Mouse (Mus musculus) lung, embryonic 14.5 days (tissue): ENCODE data around the gene Atp1a4. TPM values are rescaled to one million over a fixed set of nuclear protein-coding genes. Genes with fewer than 3 reads are reported as not detected.

Source experiments
- ATAC-seq: fragments of 200-750 bp; cut with Nextera tagmentation; 2 replicates; pipeline ENCODE4 v1.8.0; 2017; ENCODE audit warnings: mild to moderate bottlenecking, moderate TSS enrichment, moderate library complexity; ENCODE audit not compliant: insufficient read depth
- DNase-seq: peaks from one replicate; pipeline ENCODE4 v3.0.0-alpha.2; 2015
- H3K27ac ChIP-seq: fragments of 300-500 bp; sonication (generic); 2 replicates; pipeline ENCODE4 v1.5.1; 2014; ENCODE audit warnings: low read depth, mild to moderate bottlenecking, moderate library complexity
- H3K27me3 ChIP-seq: fragments of 300-500 bp; sonication (generic); 2 replicates; pipeline ENCODE4 v1.6.1; 2014; ENCODE audit warnings: low read length, control low read depth; ENCODE audit not compliant: insufficient read depth
- H3K36me3 ChIP-seq: fragments of 300-500 bp; sonication (generic); 2 replicates; pipeline ENCODE4 v1.6.1; 2014; ENCODE audit warnings: control low read depth; ENCODE audit not compliant: insufficient read depth
- H3K4me1 ChIP-seq: fragments of 300-500 bp; sonication (generic); 2 replicates; pipeline ENCODE4 v1.6.1; 2014; ENCODE audit warnings: antibody characterized with exemption, control low read depth; ENCODE audit not compliant: insufficient read depth
- H3K4me2 ChIP-seq: fragments of 300-500 bp; sonication (generic); 2 replicates; pipeline ENCODE4 v1.6.1; 2014; ENCODE audit warnings: mild to moderate bottlenecking
- H3K4me3 ChIP-seq: fragments of 300-500 bp; sonication (generic); 2 replicates; pipeline ENCODE4 v1.5.1; 2014; ENCODE audit warnings: low read depth, low read length
- H3K9ac ChIP-seq: fragments of 300-500 bp; sonication (generic); 2 replicates; pipeline ENCODE4 v1.6.1; 2014
- H3K9me3 ChIP-seq: fragments of 300-500 bp; sonication (generic); 2 replicates; pipeline ENCODE4 v1.6.1; 2016; ENCODE audit warnings: low read depth, low read length, control low read depth
- CTCF ChIP-seq: IDR thresholded peaks from 2 replicates; pipeline ENCODE4 v1.5.1; 2016; ENCODE audit warnings: antibody characterized with exemption, low read depth
- WGBS: fragments of 180-500 bp; shearing (Covaris S2); extraction: QIAGEN DNeasy Blood & Tissue Kit; methylation state at CpG from one replicate; pipeline ENCODE4 v1.1.7; 2014; 5-methylcytosine and 5-hydroxymethylcytosine counted together
- polyA plus RNA-seq: library from polyadenylated mRNA; unstranded; fragments of >200 nt; fragmentation: Nextera tagmentation; extraction: Ambion mirVana; gene quantifications from 2 replicates; pipeline ENCODE4 v1.2.1, GENCODE M21; 2014

Gene Atp1a4
- polyA plus RNA-seq, 1 experiment from 2014 or later = not detected

GRCm38 (mm10) chr1:172207111-172207584 lies 51.1 kb downstream of the Atp1a4 start:
- Histone ChIP-seq H3K4me1 (peaks cover 44% of the 10 kb centered on the region), H3K27ac (peak overlapping the region; percentile 92), H3K4me3 (peak overlapping the region; percentile 78), H3K27me3 (no peaks in the 10 kb centered on the region), H3K9me3 (no peaks in the 10 kb centered on the region), H3K4me2 (peak overlapping the region; percentile 63), H3K36me3 (peaks cover 4% of the 10 kb centered on the region; the same call in 1 of the 2 replicates), H3K9ac (peak overlapping the region; percentile 87)
- TF ChIP-seq CTCF = no peak
- peak; percentile 9; the same call in 1 of the 2 replicates for ATAC-seq
- peak; percentile 71 for DNase-seq
- 10% methylated on average over 7 of the region's 7 CpGs for WGBS

DNA sequence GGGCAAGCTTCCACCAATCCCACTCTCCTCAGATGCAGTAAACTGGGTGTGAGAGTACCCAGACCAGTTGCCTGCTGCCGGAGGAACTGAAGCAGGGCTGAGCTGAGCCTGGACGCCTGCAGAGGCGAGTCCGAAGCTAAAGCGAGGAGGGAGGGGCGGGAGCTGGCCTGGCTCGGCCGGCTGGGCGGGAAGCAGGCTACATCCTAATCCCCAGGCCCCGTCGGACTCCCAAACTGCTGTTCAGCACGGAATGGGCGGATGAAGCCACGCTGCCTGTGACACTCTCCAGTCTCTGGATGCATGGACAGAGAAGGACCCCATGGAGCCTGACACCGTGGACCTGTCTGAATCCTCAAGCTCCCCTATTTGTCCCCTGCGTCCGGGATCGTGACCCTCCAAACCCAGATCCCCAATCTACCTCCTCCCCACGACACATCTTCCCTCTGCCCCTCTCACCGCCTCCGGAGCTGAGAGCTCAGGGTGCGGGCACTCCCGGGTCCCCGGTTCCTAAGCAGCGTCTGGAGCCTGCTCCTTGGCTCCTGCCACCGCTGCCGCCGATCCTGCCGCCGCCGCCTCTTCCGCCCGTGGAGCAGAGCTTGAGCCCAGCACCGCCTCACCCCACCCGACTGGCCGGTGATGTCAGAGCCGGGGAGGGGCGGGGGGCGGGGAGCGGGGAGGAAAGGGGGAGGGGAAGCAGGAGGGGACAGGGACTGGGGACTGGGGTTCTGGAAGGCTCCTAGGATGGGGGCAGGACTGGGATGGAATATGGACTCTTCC lies 51.9 kb downstream of the Atp1a4 start, which contains the start of gene Pea15a:
Pea15a (minus strand) TSS at position 664 of the 777 bp plus-strand sequence.
- Histone ChIP-seq H3K4me1 (peaks cover 51% of the 10 kb centered on the region), H3K9ac (peak within 1 kb of the TSS; percentile 87), H3K4me2 (peak within 1 kb of the TSS; percentile 63), H3K9me3 (no peaks in the 10 kb centered on the region), H3K27me3 (no peaks in the 10 kb centered on the region), H3K4me3 (peak within 1 kb of the TSS; percentile 78), H3K36me3 (peaks cover 11% of the 10 kb centered on the region; the same call in 1 of the 2 replicates), H3K27ac (peak within 1 kb of the TSS; percentile 92)
- no peak for TF ChIP-seq CTCF
- peak; percentile 79 for ATAC-seq
- peak; percentile 87 for DNase-seq
- WGBS = under 1% methylated on average over 38 of the region's 40 CpGs

- H3K9ac ChIP-seq = peak overlapping the region; percentile 87
- DNase-seq (no peak), ATAC-seq (no peak)
- H3K9me3 ChIP-seq = no peaks in the 10 kb centered on the region
- peaks cover 17% of the 10 kb centered on the region; the same call in 1 of the 2 replicates for H3K36me3 ChIP-seq
- H3K27me3 ChIP-seq = no peaks in the 10 kb centered on the region
- peak overlapping the region; percentile 92 for H3K27ac ChIP-seq
- no peak for TF ChIP-seq CTCF
- peaks cover 57% of the 10 kb centered on the region for H3K4me1 ChIP-seq
- peak overlapping the region; percentile 63 for H3K4me2 ChIP-seq
- WGBS = 15% methylated on average over 3 of the region's 3 CpGs
- peak overlapping the region; percentile 78 for H3K4me3 ChIP-seq
These were observed 52.5 kb downstream of the Atp1a4 start for GRCm38 (mm10) chr1:172205741-172206087.

GRCm38 (mm10) chr1:172204814-172205740 lies 53.1 kb downstream of the Atp1a4 start:
- Histone ChIP-seq H3K4me3 (peak overlapping the region; percentile 78), H3K27me3 (no peaks in the 10 kb centered on the region), H3K4me2 (peak overlapping the region; percentile 63), H3K9ac (peak overlapping the region; percentile 87), H3K27ac (peak overlapping the region; percentile 92; the same call in 1 of the 2 replicates), H3K4me1 (peaks cover 57% of the 10 kb centered on the region), H3K9me3 (no peaks in the 10 kb centered on the region), H3K36me3 (peaks cover 22% of the 10 kb centered on the region; the same call in 1 of the 2 replicates)
- TF ChIP-seq CTCF = no peak
- WGBS = 45% methylated on average over 15 of the region's 15 CpGs
- ATAC-seq = no peak
- DNase-seq = peak; percentile 17

- Histone ChIP-seq H3K36me3 (peaks cover 31% of the 10 kb centered on the region), H3K9ac (peak overlapping the region; percentile 10; the same call in 1 of the 2 replicates), H3K4me1 (peaks cover 57% of the 10 kb centered on the region), H3K27me3 (no peaks in the 10 kb centered on the region), H3K27ac (peak overlapping the region; percentile 88), H3K4me2 (peak overlapping the region; percentile 63), H3K9me3 (no peaks in the 10 kb centered on the region), H3K4me3 (no peak overlapping the region)
- ATAC-seq (no peak), DNase-seq (peak; percentile 29)
- 30% methylated on average over 9 of the region's 9 CpGs for WGBS
- TF ChIP-seq CTCF = no peak
These were observed 54.0 kb downstream of the Atp1a4 start for GRCm38 (mm10) chr1:172204033-172204813.

- Histone ChIP-seq H3K9me3 (no peaks in the 10 kb centered on the region), H3K9ac (peak overlapping the region; percentile 10; the same call in 1 of the 2 replicates), H3K4me3 (no peak overlapping the region), H3K27me3 (no peaks in the 10 kb centered on the region), H3K27ac (peak overlapping the region; percentile 88), H3K36me3 (peaks cover 37% of the 10 kb centered on the region), H3K4me2 (peak overlapping the region; percentile 63), H3K4me1 (peaks cover 57% of the 10 kb centered on the region)
- peak; percentile 56 for DNase-seq
- 14% methylated on average over 4 of the region's 4 CpGs for WGBS
- peak; percentile 5; the same call in 1 of the 2 replicates for ATAC-seq
- TF ChIP-seq CTCF = no peak
These were observed 54.6 kb downstream of the Atp1a4 start for GRCm38 (mm10) chr1:172203566-172203965.
